Mouse (Mus musculus) fat pad, adult 2 months (tissue): ENCODE results near the gene Aadac.

ENCODE experiments used
- DNase-seq: peaks from one replicate; pipeline ENCODE4 v3.0.0-alpha.2; 2011; ENCODE audit warnings: low read depth, low spot score; ENCODE audit errors: extremely low read depth

The Aadac gene

GRCm38 (mm10) chr3:60025417-60025816 is at the start of gene Aadac:
TSS of gene Aadac (plus strand) at chr3:60025717.
- DNase-seq: no peak

- no peak for DNase-seq
Measured at GRCm38 (mm10) chr3:60003622-60004021, 21.9 kb upstream of the Aadac start.

GRCm38 (mm10) chr3:60006443-60006842 is 19.1 kb upstream of the Aadac start, which contains the start of gene Aadacl2:
TSS of gene Aadacl2 (plus strand) at chr3:60006743.
- DNase-seq: no peak

- no peak for DNase-seq
Measured at GRCm38 (mm10) chr3:60031511-60031910, 6.0 kb downstream of the Aadac start.

- no peak for DNase-seq
Measured at GRCm38 (mm10) chr3:60046221-60046913, 20.9 kb downstream of the Aadac start.

- no peak for DNase-seq
Measured at GRCm38 (mm10) chr3:60053231-60053927, 27.9 kb downstream of the Aadac start.

GRCm38 (mm10) chr3:60053931-60054330 is 28.4 kb downstream of the Aadac start:
- DNase-seq: no peak

- no peak for DNase-seq
Measured at GRCm38 (mm10) chr3:60056451-60056850, 30.9 kb downstream of the Aadac start.

- DNase-seq: no peak
Measured at GRCm38 (mm10) chr3:60057070-60057808, 31.7 kb downstream of the Aadac start.

GRCm38 (mm10) chr3:60057809-60058082 is 32.2 kb downstream of the Aadac start:
- DNase-seq: no peak

GRCm38 (mm10) chr3:60078883-60079415 is 53.4 kb downstream of the Aadac start:
- DNase-seq: no peak

- DNase-seq: no peak
Measured at GRCm38 (mm10) chr3:60080572-60080971, 55.1 kb downstream of the Aadac start.

- no peak for DNase-seq
Measured at GRCm38 (mm10) chr3:60081648-60082047, 56.1 kb downstream of the Aadac start, which contains the start of gene Sucnr1. TSS of gene Sucnr1 (plus strand) at chr3:60081869.

- DNase-seq: no peak
Measured at GRCm38 (mm10) chr3:60082746-60083145, 57.2 kb downstream of the Aadac start.

GRCm38 (mm10) chr3:60085729-60086128 is 60.2 kb downstream of the Aadac start:
- no peak for DNase-seq
